Mouse (Mus musculus) midbrain, postnatal 0 days (tissue): Measurements from ENCODE around the gene Wdr24. TPM values are rescaled to one million over a fixed set of nuclear protein-coding genes. Genes with fewer than 3 reads are reported as not detected.

Experiments used
- ATAC-seq: fragments of 200-750 bp; cut with Nextera tagmentation; 2 replicates; pipeline ENCODE4 v1.8.0; 2017; ENCODE audit warnings: moderate number of reproducible peaks, mild to moderate bottlenecking, moderate TSS enrichment, moderate library complexity; ENCODE audit not compliant: low FRiP score
- DNase-seq: peaks from one replicate; pipeline ENCODE4 v3.0.0-alpha.2; 2015; ENCODE audit warnings: low spot score
- H3K27ac ChIP-seq: fragments of 300-500 bp; sonication (generic); 2 replicates; pipeline ENCODE4 v1.5.1; 2014; ENCODE audit warnings: low read depth, mild to moderate bottlenecking, low read length, mixed read lengths
- H3K27me3 ChIP-seq: fragments of 300-500 bp; sonication (generic); 2 replicates; pipeline ENCODE4 v1.6.1; 2014; ENCODE audit warnings: low read length, control low read depth, mixed read lengths; ENCODE audit not compliant: insufficient read depth
- H3K36me3 ChIP-seq: fragments of 300-500 bp; sonication (generic); 2 replicates; pipeline ENCODE4 v1.6.1; 2014; ENCODE audit warnings: low read length, control low read depth, mixed read lengths; ENCODE audit not compliant: insufficient read depth
- H3K4me1 ChIP-seq: fragments of 300-500 bp; sonication (generic); 2 replicates; pipeline ENCODE4 v1.6.1; 2014; ENCODE audit warnings: mild to moderate bottlenecking, control low read depth, antibody characterized with exemption, low read length, mixed read lengths; ENCODE audit not compliant: insufficient read depth
- H3K4me2 ChIP-seq: fragments of 300-500 bp; sonication (generic); 2 replicates; pipeline ENCODE4 v1.6.1; 2014; ENCODE audit warnings: low read depth, mild to moderate bottlenecking, low read length, mixed read lengths; ENCODE audit not compliant: poor library complexity, severe bottlenecking
- H3K4me3 ChIP-seq: fragments of 300-500 bp; sonication (generic); 2 replicates; pipeline ENCODE4 v1.5.1; 2014; ENCODE audit warnings: low read depth, mild to moderate bottlenecking, low read length, moderate library complexity
- H3K9ac ChIP-seq: fragments of 300-500 bp; sonication (generic); replicated peaks from 2 replicates; pipeline ENCODE4 v1.6.1; 2014; ENCODE audit warnings: mild to moderate bottlenecking, low read length, moderate library complexity, mixed read lengths; ENCODE audit not compliant: poor library complexity, severe bottlenecking
- H3K9me3 ChIP-seq: fragments of 300-500 bp; sonication (generic); 2 replicates; pipeline ENCODE4 v1.6.1; 2016; ENCODE audit warnings: low read length, control low read depth
- CTCF ChIP-seq: IDR thresholded peaks from 2 replicates; pipeline ENCODE4 v1.5.1; 2016; ENCODE audit warnings: antibody characterized with exemption, mild to moderate bottlenecking
- WGBS: fragments of 180-500 bp; shearing (Covaris S2); extraction: QIAGEN DNeasy Blood & Tissue Kit; methylation state at CpG from one replicate; pipeline ENCODE4 v1.1.7; 2014; 5-methylcytosine and 5-hydroxymethylcytosine counted together
- polyA plus RNA-seq: library from polyadenylated mRNA; unstranded; fragments of >200 nt; fragmentation: Nextera tagmentation; extraction: Ambion mirVana; gene quantifications from 2 replicates; pipeline ENCODE4 v1.2.1, GENCODE M21; 2015
- total RNA-seq: library from RNA; depleted of rRNA; stranded (reverse); fragments of >200 nt; gene quantifications from 2 replicates; pipeline ENCODE4 v1.2.3, GENCODE M21; 2014

Wdr24 gene
- total and polyA plus RNA-seq, 2 experiments from 2014 or later = 24.7 to 33.4 TPM

GRCm38 (mm10) chr17:25785281-25785745 is 38.1 kb upstream of the Wdr24 start, which contains the start of gene Haghl:
Gene Haghl (minus strand): TSS chr17:25785673.
- Histone ChIP-seq H3K4me1 (peaks cover 11% of the 10 kb centered on the region), H3K9me3 (no peaks in the 10 kb centered on the region), H3K9ac (peak within 1 kb of the TSS; percentile 69), H3K4me2 (peak within 1 kb of the TSS; percentile 86), H3K36me3 (peaks cover 51% of the 10 kb centered on the region), H3K27ac (peak within 1 kb of the TSS; percentile 62), H3K4me3 (peak within 1 kb of the TSS; percentile 73), H3K27me3 (no peaks in the 10 kb centered on the region)
- peak; percentile 97 for DNase-seq
- WGBS = under 1% methylated on average over 23 of the region's 23 CpGs
- peak; percentile 84 for ATAC-seq
- peak; percentile 29 for TF ChIP-seq CTCF

- H3K4me2 ChIP-seq = peak within 1 kb of the TSS; percentile 86
- H3K4me3 ChIP-seq = peak within 1 kb of the TSS; percentile 73
- H3K36me3 ChIP-seq = peaks cover 42% of the 10 kb centered on the region
- ATAC-seq (no peak), DNase-seq (no peak)
- peaks cover 17% of the 10 kb centered on the region for H3K4me1 ChIP-seq
- 83% methylated on average over 3 of the region's 3 CpGs for WGBS
- H3K9ac ChIP-seq = peak within 1 kb of the TSS; percentile 69
- no peaks in the 10 kb centered on the region for H3K27me3 ChIP-seq
- TF ChIP-seq CTCF = no peak
- H3K27ac ChIP-seq = peak within 1 kb of the TSS; percentile 62
- no peaks in the 10 kb centered on the region for H3K9me3 ChIP-seq
These were observed 37.1 kb upstream of the Wdr24 start, which contains the start of gene Ccdc78 for GRCm38 (mm10) chr17:25786280-25786679. Gene Ccdc78 (plus strand): TSS chr17:25786580.

GRCm38 (mm10) chr17:25786781-25787504 is 36.5 kb upstream of the Wdr24 start:
- Histone ChIP-seq H3K9ac (no peak overlapping the region), H3K36me3 (peaks cover 36% of the 10 kb centered on the region), H3K4me2 (no peak overlapping the region), H3K4me3 (no peak overlapping the region), H3K27ac (no peak overlapping the region), H3K27me3 (no peaks in the 10 kb centered on the region), H3K9me3 (no peaks in the 10 kb centered on the region), H3K4me1 (peaks cover 17% of the 10 kb centered on the region)
- TF ChIP-seq CTCF = no peak
- WGBS = 90% methylated on average over 9 of the region's 9 CpGs
- ATAC-seq = no peak
- DNase-seq = no peak

- 26% methylated on average over 19 of the region's 19 CpGs for WGBS
- 0 out of 2 replicates have a peak, but pooled peaks have one; percentile 2 for ATAC-seq
- H3K27me3 ChIP-seq = 0 out of 2 replicates have a peak, but pooled peaks cover 1% of the 10 kb centered on the region
These were observed 32.0 kb upstream of the Wdr24 start for GRCm38 (mm10) chr17:25791320-25791842.

GRCm38 (mm10) chr17:25791843-25792527 is 31.4 kb upstream of the Wdr24 start:
- peak; percentile 78 for ATAC-seq
- Histone ChIP-seq H3K4me3 (peak overlapping the region; percentile 84), H3K36me3 (peaks cover 15% of the 10 kb centered on the region; the same call in 1 of the 2 replicates), H3K27ac (peak overlapping the region; percentile 90), H3K4me1 (peaks cover 16% of the 10 kb centered on the region; the same call in 1 of the 2 replicates), H3K9me3 (no peaks in the 10 kb centered on the region), H3K27me3 (0 out of 2 replicates have a peak, but pooled peaks cover 6% of the 10 kb centered on the region), H3K4me2 (peak overlapping the region; percentile 87), H3K9ac (peak overlapping the region; percentile 79)
- peak; percentile 86 for DNase-seq
- no peak for TF ChIP-seq CTCF
- whole genome bisulfite sequencing = under 1% methylated on average over 44 of the region's 45 CpGs

More at GRCm38 (mm10) chr17:25791320-25791842, 32.0 kb upstream of the Wdr24 start:
- Histone ChIP-seq H3K27ac (peak overlapping the region; percentile 90), H3K36me3 (peaks cover 15% of the 10 kb centered on the region; the same call in 1 of the 2 replicates), H3K9me3 (no peaks in the 10 kb centered on the region), H3K4me3 (peak overlapping the region; percentile 84), H3K9ac (peak overlapping the region; percentile 79), H3K4me2 (peak overlapping the region; percentile 87), H3K4me1 (peaks cover 16% of the 10 kb centered on the region; the same call in 1 of the 2 replicates)
- peak; percentile 48 for DNase-seq
- peak; percentile 33 for TF ChIP-seq CTCF
